Mouse (Mus musculus): Measurements from ENCODE around the gene Rasgrp4. TPM values are rescaled to one million over a fixed set of nuclear protein-coding genes. Genes with fewer than 3 reads are reported as not detected.
A peak's percentile ranks its signal among the peaks of the same experiment; 100 is the strongest.

Rasgrp4 gene
- total and polyA plus RNA-seq, 3 experiments: 0.26 to 3.2 (median 1.4) TPM

DNA sequence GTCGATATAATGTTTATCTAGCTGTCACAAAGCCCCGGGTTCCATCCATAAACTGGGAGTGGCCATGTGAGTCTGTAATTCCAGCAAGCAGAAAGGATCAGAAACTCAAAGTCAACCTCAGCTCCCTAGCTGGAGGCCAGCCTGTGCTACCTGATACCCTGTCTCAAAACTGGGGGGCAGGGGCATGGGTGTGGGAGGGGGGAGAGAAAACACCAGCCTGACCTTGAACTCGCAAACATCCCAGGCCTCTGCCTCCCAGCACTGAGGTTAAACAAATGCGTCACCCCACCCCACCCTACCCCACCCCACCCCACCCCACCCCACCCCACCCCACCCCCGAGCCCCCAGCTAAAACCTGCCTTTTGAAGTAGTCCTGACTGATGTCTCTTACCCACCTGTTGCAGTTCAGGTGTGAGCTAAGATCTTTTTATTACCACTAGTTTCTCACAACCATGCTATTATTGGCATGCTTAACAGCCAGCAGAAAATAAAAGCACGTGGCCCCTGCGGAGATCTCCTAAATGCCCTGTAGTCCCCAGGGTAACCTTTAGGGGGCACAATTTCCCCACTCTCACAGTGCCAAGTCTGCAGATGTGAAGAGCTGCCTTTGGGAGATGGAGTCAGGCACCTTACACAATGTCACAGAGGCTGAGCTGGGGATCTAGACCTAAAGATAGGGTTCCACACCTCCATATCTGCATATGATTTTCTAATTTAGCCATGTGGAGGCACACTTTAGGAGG, 8.3 kb upstream of the Rasgrp4 start (continued):
- peak; percentile 81 for TF ChIP-seq SMC3 (IDR thresholded peaks at IDR 0.05; ENCODE audit: low read depth, low read length)
- no peak for TF ChIP-seq JUN (IDR thresholded peaks at IDR 0.05; ENCODE audit: insufficient read depth, low read depth, low read length)
- no peak for TF ChIP-seq ZMIZ1 (IDR thresholded peaks at IDR 0.05; ENCODE audit: low read depth, low read length)
- TF ChIP-seq EP300 (IDR thresholded peaks at IDR 0.05; ENCODE audit: low read length): no peak
- peak; percentile 23; the same call in 1 of the 2 replicates for TF ChIP-seq ZC3H11A (IDR thresholded peaks at IDR 0.05; ENCODE audit: low read depth, low read length)
- no peak for TF ChIP-seq POLR2AphosphoS2 (IDR thresholded peaks at IDR 0.05; ENCODE audit: low read depth, low read length)
- TF ChIP-seq USF1 (IDR thresholded peaks at IDR 0.05; ENCODE audit: low read depth, low read length): peak; percentile 69

DNA sequence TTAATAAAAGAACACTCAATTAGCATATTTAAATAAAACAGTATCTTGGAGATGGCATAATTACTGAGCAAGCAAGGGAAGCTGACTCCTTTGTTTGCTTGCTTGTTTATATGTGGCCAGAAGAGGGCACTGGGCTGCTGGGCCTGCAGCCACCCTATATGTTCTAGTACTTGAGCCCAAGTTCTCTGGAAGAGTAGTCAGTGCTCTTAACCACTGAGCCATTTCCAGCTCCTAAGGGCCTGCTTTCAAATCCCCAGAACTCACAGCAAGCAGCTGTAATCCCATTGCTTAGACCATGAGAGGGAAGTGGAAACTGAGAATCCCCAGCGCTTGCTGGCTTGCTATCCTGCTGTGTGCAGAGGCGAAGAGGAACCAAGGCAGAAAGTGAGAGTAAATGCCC, 5.9 kb upstream of the Rasgrp4 start:
- Histone ChIP-seq H3K4me1 (ENCODE audit: control insufficient read depth in 1 of 2, insufficient read depth in 2 of 2) (peaks cover 0 to 28% of the 10 kb centered on the region in 2 experiments; a peak in 2 of 4 replicates), H3K9me3 (replicated peaks; ENCODE audit: low read length) (no peaks in the 10 kb centered on the region), H3K27ac (ENCODE audit: insufficient read depth, low read depth) (no peak overlapping the region), H3K4me3 (replicated peaks in 1 of 3; ENCODE audit: low read depth in 2 of 3, low read length in 2 of 3, poor library complexity in 1 of 3) (no peak overlapping the region), H3K36me3 (replicated peaks in 1 of 2; ENCODE audit: control insufficient read depth in 1 of 2, insufficient read depth in 1 of 2, low read length in 1 of 2) (no peaks in the 10 kb centered on the region), H3K4me2 (ENCODE audit: insufficient read depth, low read depth, poor library complexity, severe bottlenecking) (no peak overlapping the region), H3K9ac (ENCODE audit: insufficient read depth, low read depth) (no peak overlapping the region), H3K79me2 (replicated peaks; ENCODE audit: control insufficient read depth, extremely low read depth, insufficient read depth, poor library complexity, severe bottlenecking) (no peaks in the 10 kb centered on the region), H3K27me3 (replicated peaks) (peaks cover 2% of the 10 kb centered on the region)
- TF ChIP-seq ZC3H11A (IDR thresholded peaks at IDR 0.05; ENCODE audit: low read depth, low read length) (peak; percentile 45), IRF4 (IDR thresholded peaks at IDR 0.05; ENCODE audit: low read depth, low read length) (peak; percentile 31; the same call in 1 of the 2 replicates), SMC3 (IDR thresholded peaks at IDR 0.05; ENCODE audit: low read depth, low read length) (peak; percentile 80), MXI1 (IDR thresholded peaks at IDR 0.05; ENCODE audit: low read depth, low read length) (no peak), MYC (IDR thresholded peaks at IDR 0.05; ENCODE audit: low read depth, low read length) (0 out of 2 replicates have a peak, but pooled peaks have one; percentile 28), CTCF (conservative IDR thresholded peaks at IDR 0.05 in 1 of 2, IDR thresholded peaks at IDR 0.05 in 1 of 2; ENCODE audit: low read depth in 2 of 2, low read length in 2 of 2) (peak; percentile 32 to 76; a peak in 3 of 4 replicates), HCFC1 (IDR thresholded peaks at IDR 0.05; ENCODE audit: low read depth, low read length) (no peak), NELFE (IDR thresholded peaks at IDR 0.05; ENCODE audit: low read depth, low read length) (no peak), ZKSCAN1 (IDR thresholded peaks at IDR 0.05; ENCODE audit: borderline replicate concordance, low read depth, low read length) (no peak), USF2 (conservative IDR thresholded peaks at IDR 0.05; ENCODE audit: low read depth, low read length) (no peak), POLR2A (IDR thresholded peaks at IDR 0.05; ENCODE audit: low read depth, low read length) (no peak), KAT2A (IDR thresholded peaks at IDR 0.05; ENCODE audit: insufficient replicate concordance, low read length) (no peak), MEF2A (IDR thresholded peaks at IDR 0.05; ENCODE audit: borderline replicate concordance, low read depth, low read length) (peak; percentile 41; the same call in 1 of the 2 replicates), MAFK (IDR thresholded peaks at IDR 0.05; ENCODE audit: insufficient replicate concordance, low read length) (no peak), RAD21 (IDR thresholded peaks at IDR 0.05; ENCODE audit: low read depth, low read length) (peak; percentile 74)
- dilution Hi-C loops (cut with MboI; ENCODE audit: extremely low pct_ligation_motif_present, extremely low pct_unique_long_range_greater_than_20kb, low sequenced_read_pairs): no loop called here
- peak; percentile 48 for DNase-seq (ENCODE audit: extremely low read depth)
- in situ Hi-C loops (cut with MboI; ENCODE audit: low pct_ligation_motif_present, low pct_unique_long_range_greater_than_20kb, low sequenced_read_pairs): no loop called here
